Mouse (Mus musculus) forebrain, embryonic 10.5 days (tissue): Measurements from ENCODE around the gene Morc3. TPM values are rescaled to one million over a fixed set of nuclear protein-coding genes. Genes with fewer than 3 reads are reported as not detected.
A peak's percentile ranks its signal among the peaks of the same experiment; 100 is the strongest.

Experiments
- DNase-seq: peaks from one replicate; pipeline ENCODE4 v3.0.0-alpha.2; 2017; ENCODE audit warnings: low spot score; ENCODE audit errors: extremely low spot score
- H3K27ac ChIP-seq: fragments of 300-500 bp; sonication (generic); 2 replicates; pipeline ENCODE4 v1.5.1; 2016; ENCODE audit warnings: mild to moderate bottlenecking
- H3K27me3 ChIP-seq: fragments of 300-500 bp; sonication (generic); 2 replicates; pipeline ENCODE4 v1.6.1; 2016; ENCODE audit warnings: mild to moderate bottlenecking; ENCODE audit not compliant: poor library complexity, severe bottlenecking
- H3K36me3 ChIP-seq: fragments of 300-500 bp; sonication (generic); replicated peaks from 2 replicates; pipeline ENCODE4 v1.6.1; 2016; ENCODE audit warnings: mild to moderate bottlenecking, moderate library complexity
- H3K4me1 ChIP-seq: fragments of 300-500 bp; sonication (generic); 2 replicates; pipeline ENCODE4 v1.6.1; 2016
- H3K4me3 ChIP-seq: fragments of 300-500 bp; sonication (generic); 2 replicates; pipeline ENCODE4 v1.5.1; 2016; ENCODE audit warnings: mild to moderate bottlenecking, moderate library complexity
- H3K9me3 ChIP-seq: fragments of 300-500 bp; sonication (generic); 2 replicates; pipeline ENCODE4 v1.6.1; 2016; ENCODE audit warnings: mild to moderate bottlenecking, moderate library complexity
- WGBS: fragments of 180-500 bp; shearing (Covaris S2); methylation state at CpG from one replicate; pipeline ENCODE4 v1.1.7; 2016; 5-methylcytosine and 5-hydroxymethylcytosine counted together
- polyA plus RNA-seq: library from polyadenylated mRNA; unstranded; fragments of >200 nt; fragmentation: Nextera tagmentation; extraction: Ambion mirVana; gene quantifications from 2 replicates; pipeline ENCODE4 v1.2.1, GENCODE M21; 2016

Gene Morc3
- polyA plus RNA-seq, 1 experiment from 2014 or later, result 28.4 TPM

DNA sequence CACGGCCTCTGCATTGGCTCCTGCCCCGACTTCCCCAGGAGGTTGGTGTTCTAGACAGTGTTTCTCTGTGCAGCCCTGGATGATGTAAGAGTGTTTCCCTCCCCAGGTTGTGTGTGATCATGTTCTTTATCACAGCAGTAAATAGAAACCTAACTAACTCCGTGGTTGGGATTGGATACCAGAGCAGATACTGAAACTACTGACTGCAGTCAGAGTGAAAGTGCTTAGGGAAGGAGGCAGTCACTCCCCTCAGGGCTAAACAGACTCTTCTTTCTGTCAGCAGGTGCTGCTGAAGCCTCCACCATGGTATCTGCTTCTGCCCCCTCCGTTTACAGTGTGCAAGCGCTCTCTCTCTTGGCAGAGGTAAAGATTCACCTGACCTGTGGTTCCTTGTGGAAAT lies 33.3 kb upstream of the Morc3 start:
- no peak for DNase-seq
- Histone ChIP-seq H3K4me3 (no peak overlapping the region), H3K4me1 (peaks cover 12% of the 10 kb centered on the region), H3K9me3 (no peaks in the 10 kb centered on the region), H3K27ac (no peak overlapping the region), H3K36me3 (no peaks in the 10 kb centered on the region), H3K27me3 (no peaks in the 10 kb centered on the region)
- WGBS, result 71% methylated on average over 5 of the region's 5 CpGs

DNA sequence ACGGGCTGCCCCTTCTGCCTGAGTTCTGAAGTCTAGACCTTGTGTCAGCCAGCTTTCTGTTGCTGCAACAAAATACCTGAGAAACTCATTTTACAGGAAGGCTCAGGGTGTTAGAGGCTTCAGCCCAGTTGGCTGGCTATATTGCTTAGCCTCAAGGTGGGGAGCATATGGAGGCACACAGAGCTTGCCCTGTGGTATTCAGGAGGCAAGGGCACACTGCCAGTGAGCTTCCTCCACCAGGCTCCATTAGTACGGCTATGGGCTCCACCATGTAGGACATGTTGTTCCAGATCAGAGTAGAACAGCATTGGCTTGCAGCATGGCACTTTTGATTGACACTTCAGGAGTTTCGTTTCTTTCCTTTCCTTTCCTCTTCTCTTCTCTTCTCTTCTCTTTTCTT lies 32.9 kb upstream of the Morc3 start:
- DNase-seq, result no peak
- Histone ChIP-seq H3K4me3 (no peak overlapping the region), H3K27ac (no peak overlapping the region), H3K27me3 (no peaks in the 10 kb centered on the region), H3K9me3 (no peaks in the 10 kb centered on the region), H3K36me3 (no peaks in the 10 kb centered on the region), H3K4me1 (peaks cover 12% of the 10 kb centered on the region)
- 94% methylated on average over 3 of the region's 3 CpGs for WGBS

DNA sequence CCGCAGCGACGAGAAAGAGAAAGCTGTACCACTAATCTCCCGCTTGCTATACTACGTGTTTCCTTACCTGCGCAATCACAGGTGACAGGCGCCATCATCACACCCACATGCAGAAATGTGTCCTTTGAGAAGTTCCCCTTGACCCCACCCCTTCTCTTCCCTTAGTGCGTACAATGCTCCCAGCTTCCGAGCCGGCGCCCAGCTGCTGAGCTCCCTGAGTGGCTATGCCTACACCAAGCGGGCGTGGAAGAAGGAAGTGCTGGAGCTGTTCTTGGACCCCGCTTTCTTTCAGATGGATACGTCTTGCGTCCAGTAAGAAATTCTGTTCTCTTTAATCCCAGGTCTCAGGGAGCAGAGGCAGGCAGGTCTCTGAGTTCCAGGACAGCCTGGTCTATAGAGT lies 32.0 kb upstream of the Morc3 start:
- Histone ChIP-seq H3K27ac (no peak overlapping the region), H3K4me1 (peaks cover 7% of the 10 kb centered on the region), H3K36me3 (no peaks in the 10 kb centered on the region), H3K9me3 (no peaks in the 10 kb centered on the region), H3K27me3 (no peaks in the 10 kb centered on the region), H3K4me3 (no peak overlapping the region)
- WGBS, result 94% methylated on average over 16 of the region's 16 CpGs
- no peak for DNase-seq

DNA sequence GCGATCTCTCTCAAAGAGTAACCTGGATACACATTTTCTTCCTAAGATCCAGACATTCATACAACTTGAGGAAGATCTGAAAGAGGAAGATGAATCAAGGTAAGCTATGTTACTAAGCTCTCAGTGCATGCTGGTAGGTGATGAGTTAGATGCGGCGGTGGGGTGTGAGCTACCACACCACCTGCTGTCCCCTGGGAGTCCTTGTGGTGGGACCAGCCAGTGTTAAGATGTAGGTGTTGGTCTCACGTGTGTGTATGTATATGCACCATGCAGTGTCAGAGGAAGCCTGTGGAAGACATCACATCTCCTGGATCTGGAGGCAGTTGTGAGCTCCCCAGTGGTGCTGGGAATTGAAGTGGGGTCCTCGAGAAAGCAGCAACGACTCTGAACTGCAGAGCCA lies 24.8 kb upstream of the Morc3 start:
- Histone ChIP-seq H3K27me3 (no peaks in the 10 kb centered on the region), H3K9me3 (peaks cover 11% of the 10 kb centered on the region), H3K4me3 (no peak overlapping the region), H3K36me3 (peaks cover 11% of the 10 kb centered on the region), H3K27ac (no peak overlapping the region), H3K4me1 (peaks cover 35% of the 10 kb centered on the region)
- WGBS, result 91% methylated on average over 6 of the region's 6 CpGs
- DNase-seq, result no peak

DNA sequence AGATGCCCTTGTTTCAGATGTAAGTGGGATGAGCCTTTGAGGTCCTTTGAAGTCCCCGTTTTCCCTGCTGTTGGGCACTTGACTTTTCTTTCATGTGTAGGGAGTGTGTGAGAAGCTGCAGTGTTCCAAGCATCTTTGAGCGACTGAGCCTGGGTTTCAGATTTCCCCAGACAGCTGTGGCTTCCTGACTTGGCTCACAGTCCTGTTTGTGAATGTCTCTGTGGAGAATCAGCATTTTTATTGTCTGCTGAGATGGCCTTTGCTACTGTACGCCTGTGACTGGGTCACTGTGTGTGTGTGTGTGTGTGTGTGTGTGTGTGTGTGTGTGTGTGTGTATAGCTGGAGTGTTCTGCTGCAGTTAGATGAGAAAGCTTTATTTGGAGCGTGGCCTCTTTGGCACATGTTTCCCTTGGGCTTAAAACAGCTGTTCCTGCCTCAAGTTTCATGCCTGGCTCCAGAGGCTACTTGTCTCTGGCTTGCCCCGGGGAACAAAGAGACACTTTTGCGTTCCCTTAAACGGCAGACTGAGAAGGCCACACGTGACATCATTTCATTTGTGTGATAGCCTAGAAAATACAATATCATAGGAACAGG lies 23.9 kb upstream of the Morc3 start:
- Histone ChIP-seq H3K4me1 (peaks cover 35% of the 10 kb centered on the region), H3K27me3 (no peaks in the 10 kb centered on the region), H3K4me3 (no peak overlapping the region), H3K27ac (peak overlapping the region; percentile 58), H3K9me3 (peaks cover 16% of the 10 kb centered on the region), H3K36me3 (peaks cover 15% of the 10 kb centered on the region)
- DNase-seq, result no peak
- WGBS, result 59% methylated on average over 8 of the region's 8 CpGs

DNA sequence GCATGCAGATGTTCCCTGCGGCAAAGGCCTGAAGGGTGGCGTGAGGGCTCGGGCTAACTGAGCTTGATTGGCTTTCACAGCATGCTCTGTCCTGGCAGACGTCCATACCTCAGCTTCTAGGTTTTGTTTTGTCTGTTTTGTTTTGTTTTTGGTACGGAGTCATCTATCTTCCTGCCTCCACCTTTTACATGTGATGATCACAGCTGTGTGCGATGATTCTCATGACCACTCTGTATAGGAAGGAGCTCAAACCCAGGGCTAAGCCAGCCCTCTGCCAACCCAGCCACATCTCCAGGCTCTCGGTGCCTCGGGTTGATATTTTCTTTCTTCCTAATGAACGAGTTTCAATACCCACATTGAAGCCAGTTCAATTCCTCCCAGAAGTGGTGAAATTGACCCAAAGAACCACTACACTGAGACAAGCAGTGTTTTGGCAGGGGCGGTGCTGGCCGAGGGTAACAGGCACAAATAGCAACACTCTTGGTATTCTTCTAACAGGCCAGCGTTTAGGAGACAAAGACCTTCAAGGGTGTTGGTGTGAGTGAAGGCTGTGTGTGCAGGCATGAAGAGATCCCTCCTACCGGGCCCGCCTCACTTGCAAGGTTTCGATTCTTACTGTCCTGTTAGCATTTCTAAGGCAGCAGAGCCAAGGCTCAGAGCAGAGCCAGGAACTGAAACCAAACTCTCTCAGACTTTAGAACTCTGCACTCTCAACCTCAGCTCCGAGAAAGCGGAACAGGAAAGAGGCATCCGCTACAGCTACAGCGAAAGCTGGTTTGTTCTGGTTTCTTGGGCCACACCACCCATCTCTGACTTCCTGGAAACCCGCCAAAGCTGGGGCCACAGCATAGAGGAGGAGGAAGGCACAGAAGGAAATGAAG lies 15.8 kb upstream of the Morc3 start:
- no peak for DNase-seq
- peak overlapping the region; percentile 9; the same call in 1 of the 2 replicates for H3K27ac ChIP-seq
- 74% methylated on average over 20 of the region's 20 CpGs for WGBS
- H3K27me3 ChIP-seq, result no peaks in the 10 kb centered on the region
- no peak overlapping the region for H3K4me3 ChIP-seq
- H3K36me3 ChIP-seq, result peaks cover 14% of the 10 kb centered on the region
- peaks cover 16% of the 10 kb centered on the region for H3K9me3 ChIP-seq
- H3K4me1 ChIP-seq, result peaks cover 14% of the 10 kb centered on the region; the same call in 1 of the 2 replicates

DNA sequence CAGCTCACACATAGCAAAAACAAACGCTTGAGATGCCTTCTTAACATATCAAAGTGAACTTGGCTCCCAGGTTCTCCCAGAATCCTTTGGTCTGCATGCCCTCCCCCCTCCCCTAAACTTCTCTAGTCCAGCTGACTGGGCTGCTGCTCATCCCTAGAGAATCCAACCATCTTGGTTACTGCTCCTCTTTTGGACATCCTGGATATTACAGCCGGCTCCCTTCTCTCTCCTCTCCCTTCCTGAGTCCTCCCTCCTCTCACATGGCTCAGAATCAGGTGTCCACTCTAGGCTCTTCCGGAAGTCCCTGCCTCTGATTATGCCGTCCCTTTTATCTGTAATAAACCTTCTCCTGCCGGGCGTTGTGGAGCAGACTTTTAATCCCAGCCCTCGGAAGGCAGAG lies 15.1 kb upstream of the Morc3 start:
- Histone ChIP-seq H3K9me3 (peaks cover 10% of the 10 kb centered on the region), H3K4me3 (no peak overlapping the region)

DNA sequence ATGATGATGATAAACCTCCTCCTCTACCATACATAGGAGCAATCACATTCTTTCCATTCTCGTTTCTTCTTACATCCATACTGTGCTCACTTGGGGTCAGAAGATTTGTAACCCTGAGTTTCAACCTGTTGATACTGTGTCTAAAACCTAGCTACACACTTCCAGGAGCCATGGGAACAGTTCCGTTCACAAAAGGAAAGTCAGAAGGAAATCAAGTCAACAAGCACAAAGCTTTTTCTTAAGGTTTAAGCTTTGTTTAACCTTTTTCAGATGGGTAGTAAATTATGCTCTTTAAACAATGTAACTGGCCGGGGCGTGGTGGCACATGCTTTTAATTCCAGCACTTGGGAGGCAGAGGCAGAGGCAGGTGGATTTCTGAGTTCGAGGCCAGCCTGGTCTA lies 14.6 kb upstream of the Morc3 start:
- WGBS, result 91% methylated on average over 5 of the region's 5 CpGs

More for the DNA sequence above, 15.1 kb upstream of the Morc3 start:
- peaks cover 6% of the 10 kb centered on the region for H3K36me3 ChIP-seq
- no peak for DNase-seq
- no peak overlapping the region for H3K27ac ChIP-seq
- no peaks in the 10 kb centered on the region for H3K27me3 ChIP-seq
- 80% methylated on average over 7 of the region's 7 CpGs for WGBS
- peaks cover 14% of the 10 kb centered on the region; the same call in 1 of the 2 replicates for H3K4me1 ChIP-seq

DNA sequence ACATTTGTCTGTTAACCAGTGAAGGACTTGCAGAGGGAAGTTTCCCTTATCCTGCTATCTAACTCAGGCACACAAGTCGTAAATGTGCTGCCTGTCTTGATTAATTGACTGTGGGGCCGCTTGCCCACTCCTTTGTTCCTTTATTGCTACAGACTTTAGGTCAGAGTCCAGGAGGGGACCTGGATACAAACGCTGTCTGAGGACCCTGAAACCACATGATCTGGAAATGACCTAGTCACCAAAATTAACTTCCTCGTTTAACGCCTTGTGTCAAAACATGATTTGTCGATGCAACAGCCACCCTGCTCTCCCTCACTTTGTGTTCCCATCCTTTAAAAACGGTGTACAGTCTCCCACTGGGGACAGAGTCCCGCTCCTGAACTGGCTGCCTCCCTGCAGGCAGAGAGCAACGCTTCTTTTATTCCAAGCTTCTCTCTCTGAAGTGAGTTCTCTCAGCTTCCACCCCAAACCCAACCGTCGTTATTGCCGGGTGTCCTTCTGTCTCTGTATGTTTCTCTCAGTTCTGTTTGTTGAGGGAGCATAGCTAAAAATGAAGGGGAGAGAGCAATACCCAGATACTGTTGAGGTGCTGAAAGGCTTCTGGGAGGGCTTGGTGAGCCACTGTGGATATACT lies 13.1 kb upstream of the Morc3 start:
- no peaks in the 10 kb centered on the region for H3K27me3 ChIP-seq
- no peak overlapping the region for H3K4me3 ChIP-seq
- H3K27ac ChIP-seq, result no peak overlapping the region
- no peak for DNase-seq
- no peaks in the 10 kb centered on the region for H3K36me3 ChIP-seq
- peaks cover 14% of the 10 kb centered on the region; the same call in 1 of the 2 replicates for H3K4me1 ChIP-seq
- H3K9me3 ChIP-seq, result peaks cover 12% of the 10 kb centered on the region; the same call in 1 of the 2 replicates
- WGBS, result 68% methylated on average over 12 of the region's 12 CpGs

More for the DNA sequence above, 14.6 kb upstream of the Morc3 start:
- peaks cover 14% of the 10 kb centered on the region; the same call in 1 of the 2 replicates for H3K4me1 ChIP-seq
- H3K36me3 ChIP-seq, result peaks cover 2% of the 10 kb centered on the region; the same call in 1 of the 2 replicates
- no peak for DNase-seq
- H3K4me3 ChIP-seq, result no peak overlapping the region
- peaks cover 5% of the 10 kb centered on the region for H3K9me3 ChIP-seq
- H3K27me3 ChIP-seq, result no peaks in the 10 kb centered on the region
- H3K27ac ChIP-seq, result no peak overlapping the region

DNA sequence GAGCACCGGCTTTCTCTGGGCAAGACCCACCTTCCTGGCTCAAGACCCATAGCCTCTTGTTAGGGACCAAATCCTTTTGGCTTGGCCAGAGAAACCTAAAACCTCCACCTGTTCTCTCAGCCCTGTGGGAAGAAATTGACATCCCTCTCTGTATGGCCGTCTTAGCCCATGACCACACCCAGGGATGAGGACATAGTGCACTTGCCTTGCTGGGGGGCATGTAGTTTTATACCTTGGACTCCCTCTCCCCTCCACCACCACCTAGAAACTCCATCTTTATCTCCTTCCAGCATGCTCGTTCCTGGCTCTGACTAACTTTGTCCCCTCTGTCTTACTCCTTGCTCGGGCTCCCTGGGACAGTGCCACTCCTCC lies 12.6 kb upstream of the Morc3 start:
- no peak overlapping the region for H3K4me3 ChIP-seq
- no peak overlapping the region for H3K27ac ChIP-seq
- no peaks in the 10 kb centered on the region for H3K27me3 ChIP-seq
- peaks cover 17% of the 10 kb centered on the region; the same call in 1 of the 2 replicates for H3K9me3 ChIP-seq
- no peak for DNase-seq
- peaks cover 14% of the 10 kb centered on the region; the same call in 1 of the 2 replicates for H3K4me1 ChIP-seq
- 89% methylated on average over 4 of the region's 4 CpGs for whole genome bisulfite sequencing
- no peaks in the 10 kb centered on the region for H3K36me3 ChIP-seq

DNA sequence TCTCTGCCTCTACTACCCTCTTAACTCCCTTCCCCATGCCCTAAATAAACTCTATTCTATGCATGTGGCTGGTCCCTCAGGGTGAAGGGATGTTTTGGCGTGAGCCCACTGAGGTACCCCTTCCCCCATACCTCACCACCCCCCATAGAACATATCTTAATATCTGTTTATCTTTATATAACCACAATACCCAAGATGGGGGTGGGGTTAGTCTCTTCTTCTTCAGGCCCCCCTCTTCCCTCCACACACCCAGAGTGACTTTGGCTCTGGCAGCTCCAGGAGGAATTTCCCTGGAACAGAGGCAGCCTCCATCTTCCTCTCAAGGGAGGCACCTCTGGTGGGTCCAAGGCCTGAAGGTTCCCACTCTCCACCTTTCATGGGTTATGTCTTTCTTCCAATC lies 11.9 kb upstream of the Morc3 start:
- no peak for DNase-seq
- no peaks in the 10 kb centered on the region for H3K36me3 ChIP-seq
- no peaks in the 10 kb centered on the region for H3K27me3 ChIP-seq
- no peak overlapping the region for H3K27ac ChIP-seq
- no peak overlapping the region for H3K4me3 ChIP-seq
- WGBS, result 93% methylated on average over 1 of the region's 1 CpGs
- peaks cover 20% of the 10 kb centered on the region; the same call in 1 of the 2 replicates for H3K9me3 ChIP-seq
- peaks cover 14% of the 10 kb centered on the region; the same call in 1 of the 2 replicates for H3K4me1 ChIP-seq

DNA sequence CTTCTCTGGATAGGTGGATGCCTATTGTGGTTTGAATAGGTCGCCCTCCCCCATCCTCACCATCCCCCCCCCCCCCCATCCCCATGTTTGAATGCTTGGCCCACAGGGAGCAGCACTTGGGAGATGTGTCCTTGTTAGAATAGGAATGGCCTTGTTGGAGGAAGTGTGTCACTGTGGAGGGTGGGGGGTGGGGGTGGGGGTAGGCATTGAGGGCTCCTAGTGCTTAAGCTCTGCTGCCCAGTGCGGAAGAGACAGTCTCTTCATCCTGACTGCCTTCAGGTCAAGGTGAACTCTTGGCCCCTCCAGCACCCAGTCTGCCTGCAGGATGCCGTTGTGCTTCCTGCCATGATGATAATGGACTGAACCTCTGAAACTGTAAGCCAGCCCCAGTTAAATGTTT lies 10.2 kb upstream of the Morc3 start:
- no peak for DNase-seq
- no peak overlapping the region for H3K27ac ChIP-seq
- peaks cover 9% of the 10 kb centered on the region; the same call in 1 of the 2 replicates for H3K4me1 ChIP-seq
- 83% methylated on average over 3 of the region's 3 CpGs for WGBS
- H3K27me3 ChIP-seq, result no peaks in the 10 kb centered on the region
- H3K36me3 ChIP-seq, result no peaks in the 10 kb centered on the region
- no peak overlapping the region for H3K4me3 ChIP-seq
- peaks cover 24% of the 10 kb centered on the region; the same call in 1 of the 2 replicates for H3K9me3 ChIP-seq
